Mouse (Mus musculus) heart, postnatal 0 days (tissue): Measurements from ENCODE around the gene Hspb6. TPM values are rescaled to one million over a fixed set of nuclear protein-coding genes. Genes with fewer than 3 reads are reported as not detected.
A peak's percentile ranks its signal among the peaks of the same experiment; 100 is the strongest.

Experiments used
- ATAC-seq: fragments of 200-750 bp; cut with Nextera tagmentation; 2 replicates; pipeline ENCODE4 v1.8.0; 2017; ENCODE audit warnings: low read depth, moderate number of reproducible peaks, moderate library complexity; ENCODE audit not compliant: insufficient read depth
- DNase-seq: peaks from one replicate; pipeline ENCODE4 v3.0.0-alpha.2; 2016; ENCODE audit warnings: low spot score
- H3K27ac ChIP-seq: fragments of 300-500 bp; sonication (generic); 2 replicates; pipeline ENCODE4 v1.5.1; 2014; ENCODE audit warnings: low read depth, mild to moderate bottlenecking
- H3K27me3 ChIP-seq: fragments of 300-500 bp; sonication (generic); 2 replicates; pipeline ENCODE4 v1.6.1; 2014; ENCODE audit warnings: low read length, mixed read lengths; ENCODE audit not compliant: control insufficient read depth, insufficient read depth
- H3K36me3 ChIP-seq: fragments of 300-500 bp; sonication (generic); replicated peaks from 2 replicates; pipeline ENCODE4 v1.6.1; 2014; ENCODE audit warnings: low read length, mixed read lengths; ENCODE audit not compliant: control insufficient read depth, insufficient read depth
- H3K4me1 ChIP-seq: fragments of 300-500 bp; sonication (generic); 2 replicates; pipeline ENCODE4 v1.6.1; 2014; ENCODE audit warnings: antibody characterized with exemption; ENCODE audit not compliant: control insufficient read depth, insufficient read depth
- H3K4me2 ChIP-seq: fragments of 300-500 bp; sonication (generic); 2 replicates; pipeline ENCODE4 v1.6.1; 2014; ENCODE audit warnings: low read depth, mild to moderate bottlenecking, low read length, moderate library complexity
- H3K4me3 ChIP-seq: fragments of 300-500 bp; sonication (generic); 2 replicates; pipeline ENCODE4 v1.5.1; 2014; ENCODE audit warnings: low read depth, low read length
- H3K9ac ChIP-seq: fragments of 300-500 bp; sonication (generic); replicated peaks from 2 replicates; pipeline ENCODE4 v1.6.1; 2014; ENCODE audit warnings: low read depth, low read length, mixed read lengths
- H3K9me3 ChIP-seq: fragments of 300-500 bp; sonication (generic); replicated peaks from 2 replicates; pipeline ENCODE4 v1.6.1; 2016; ENCODE audit warnings: low read length; ENCODE audit not compliant: control insufficient read depth
- CTCF ChIP-seq: IDR thresholded peaks from 2 replicates; pipeline ENCODE4 v1.5.1; 2016; ENCODE audit warnings: antibody characterized with exemption, control low read depth, low read depth
- EP300 ChIP-seq: IDR thresholded peaks from 2 replicates; pipeline ENCODE4 v1.6.1; 2016; ENCODE audit warnings: antibody characterized with exemption, low read depth
- WGBS: fragments of 180-500 bp; shearing (Covaris S2); extraction: QIAGEN DNeasy Blood & Tissue Kit; methylation state at CpG from one replicate; pipeline ENCODE4 v1.1.7; 2014; 5-methylcytosine and 5-hydroxymethylcytosine counted together
- polyA plus RNA-seq: library from polyadenylated mRNA; unstranded; fragments of >200 nt; fragmentation: Nextera tagmentation; extraction: Ambion mirVana; gene quantifications from 2 replicates; pipeline ENCODE4 v1.2.1, GENCODE M21; 2015
- total RNA-seq: library from RNA; depleted of rRNA; stranded (reverse); fragments of >200 nt; gene quantifications from 2 replicates; pipeline ENCODE4 v1.2.3, GENCODE M21; 2014; ENCODE audit warnings: low replicate concordance

Hspb6 gene
- total and polyA plus RNA-seq, 2 experiments from 2014 or later = 72.0 to 339 TPM

GRCm38 (mm10) chr7:30589435-30590301, 37.7 kb downstream of the Hspb6 start:
- Histone ChIP-seq H3K9me3 (no peaks in the 10 kb centered on the region), H3K9ac (peak overlapping the region; percentile 44), H3K27ac (peak overlapping the region; percentile 96), H3K36me3 (peaks cover 14% of the 10 kb centered on the region; the same call in 1 of the 2 replicates), H3K4me1 (peaks cover 14% of the 10 kb centered on the region), H3K27me3 (0 out of 2 replicates have a peak, but pooled peaks cover 2% of the 10 kb centered on the region), H3K4me3 (peak overlapping the region; percentile 88), H3K4me2 (peak overlapping the region; percentile 77)
- DNase-seq (peak; percentile 79), ATAC-seq (peak; percentile 52)
- WGBS = 27% methylated on average over 40 of the region's 40 CpGs
- peak; percentile 90 for TF ChIP-seq CTCF
- TF ChIP-seq EP300 = no peak

DNA sequence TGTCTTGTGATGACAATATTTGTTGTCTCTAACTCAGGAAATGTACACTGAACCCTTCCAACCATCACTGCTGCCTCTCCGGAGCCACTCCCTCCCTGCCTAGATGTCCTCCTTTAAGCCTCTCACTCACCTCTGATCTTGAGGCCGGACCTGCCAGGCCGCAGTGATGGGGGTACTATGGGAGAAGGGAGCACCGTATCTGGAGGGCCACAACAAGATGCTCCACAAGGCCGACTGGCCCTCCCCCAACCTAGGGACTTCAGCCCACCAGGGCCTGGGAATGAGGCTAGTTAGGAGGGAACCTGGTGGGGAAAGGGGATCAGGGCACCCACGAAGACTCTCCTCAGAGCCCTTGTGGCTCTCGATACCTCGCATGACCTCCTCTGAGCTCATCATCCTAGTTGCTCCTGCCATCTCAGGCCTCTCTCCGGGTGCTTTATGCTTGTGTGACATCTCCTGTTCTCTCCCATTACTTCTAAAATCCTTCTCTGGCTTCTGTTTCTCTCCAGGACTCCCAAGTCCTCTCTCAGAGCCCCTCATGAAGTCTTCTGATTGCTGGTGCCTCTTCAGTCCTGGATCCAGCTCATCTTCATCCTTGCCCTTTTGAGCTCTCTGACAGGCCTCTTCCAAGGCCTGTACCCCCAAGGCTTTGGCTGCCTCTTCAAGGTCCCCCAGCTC, 39.1 kb downstream of the Hspb6 start:
- DNase-seq (no peak), ATAC-seq (no peak)
- Histone ChIP-seq H3K4me2 (no peak overlapping the region), H3K4me1 (peaks cover 14% of the 10 kb centered on the region), H3K9ac (no peak overlapping the region), H3K9me3 (no peaks in the 10 kb centered on the region), H3K36me3 (0 out of 2 replicates have a peak, but pooled peaks cover under 1% of the 10 kb centered on the region), H3K4me3 (no peak overlapping the region), H3K27me3 (0 out of 2 replicates have a peak, but pooled peaks cover 2% of the 10 kb centered on the region), H3K27ac (no peak overlapping the region)
- no peak for TF ChIP-seq EP300
- no peak for TF ChIP-seq CTCF
- WGBS = 78% methylated on average over 9 of the region's 9 CpGs

- WGBS = 55% methylated on average over 4 of the region's 4 CpGs
- Histone ChIP-seq H3K36me3 (no peaks in the 10 kb centered on the region), H3K27me3 (0 out of 2 replicates have a peak, but pooled peaks cover 2% of the 10 kb centered on the region), H3K27ac (no peak overlapping the region), H3K9me3 (no peaks in the 10 kb centered on the region), H3K4me3 (no peak overlapping the region), H3K4me2 (no peak overlapping the region), H3K4me1 (peaks cover 14% of the 10 kb centered on the region), H3K9ac (no peak overlapping the region)
- ATAC-seq (no peak), DNase-seq (no peak)
- TF ChIP-seq EP300 = no peak
- TF ChIP-seq CTCF = no peak
These were observed 39.6 kb downstream of the Hspb6 start for GRCm38 (mm10) chr7:30591605-30591951.

DNA sequence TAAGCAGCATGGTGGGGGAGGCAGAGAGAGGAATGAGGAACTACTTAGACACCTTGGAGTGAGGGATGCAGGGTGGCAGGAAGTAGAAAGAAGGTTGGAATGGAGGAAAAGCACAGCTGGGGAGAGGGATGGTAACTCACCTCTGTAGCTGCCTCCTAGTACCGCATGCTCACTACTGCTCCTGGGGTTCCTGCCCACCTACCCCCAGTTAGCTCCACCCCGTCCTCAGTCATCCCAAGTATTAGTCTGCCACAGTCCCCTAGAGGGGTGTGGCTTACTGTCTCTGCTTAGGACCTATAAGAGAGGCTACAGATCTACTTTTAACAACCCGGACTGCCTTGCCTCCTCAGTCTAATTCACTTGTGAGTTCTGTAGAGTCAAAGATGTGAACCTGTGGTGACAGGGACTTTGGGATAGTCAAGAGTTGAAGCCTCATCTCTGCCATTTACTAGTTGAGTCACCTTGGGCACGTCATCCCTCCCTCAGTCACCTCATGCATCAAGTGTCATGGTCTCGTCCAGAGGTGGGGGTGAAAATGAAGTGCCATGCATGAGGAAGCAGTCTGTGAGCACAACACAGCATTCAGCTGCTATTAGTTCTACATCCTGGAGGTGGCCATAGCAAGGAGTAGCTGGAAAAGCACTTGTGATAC, 40.9 kb downstream of the Hspb6 start:
- DNase-seq = no peak
- H3K4me2 ChIP-seq = no peak overlapping the region
- TF ChIP-seq CTCF = no peak
- no peak for TF ChIP-seq EP300
- no peak overlapping the region for H3K4me3 ChIP-seq
- H3K9me3 ChIP-seq = no peaks in the 10 kb centered on the region
- H3K27me3 ChIP-seq = 0 out of 2 replicates have a peak, but pooled peaks cover 2% of the 10 kb centered on the region
- no peak overlapping the region for H3K27ac ChIP-seq
- no peak for ATAC-seq
- WGBS = 36% methylated on average over 5 of the region's 5 CpGs
- H3K9ac ChIP-seq = no peak overlapping the region
- H3K4me1 ChIP-seq = 0 out of 2 replicates have a peak, but pooled peaks cover 4% of the 10 kb centered on the region
- no peaks in the 10 kb centered on the region for H3K36me3 ChIP-seq
